Mouse (Mus musculus) lung, postnatal 36 days (tissue): ENCODE measurements around the gene Shisa2.
"Not testable (repeated sequence)": the region's sequence is repeated elsewhere in the genome, so short reads cannot be mapped to it uniquely, and the experiment has no call there.

Experiments used
- DNase-seq: peaks from one replicate; pipeline ENCODE4 v3.0.0; 2022; ENCODE audit warnings: mixed read lengths

Gene Shisa2

GRCm38 (mm10) chr14:59625158-59625805 is at the start of gene Shisa2:
TSS of gene Shisa2 (plus strand) at chr14:59625308.
- peak; percentile 61 for DNase-seq

GRCm38 (mm10) chr14:59576385-59576784 is 48.7 kb upstream of the Shisa2 start:
- no peak for DNase-seq

GRCm38 (mm10) chr14:59590614-59591013 is 34.5 kb upstream of the Shisa2 start:
- DNase-seq: peak; percentile 57

- DNase-seq: peak; percentile 22
Measured at GRCm38 (mm10) chr14:59591901-59592300, 33.2 kb upstream of the Shisa2 start.

GRCm38 (mm10) chr14:59592593-59592992 is 32.5 kb upstream of the Shisa2 start:
- DNase-seq: no peak

- DNase-seq: no peak
Measured at GRCm38 (mm10) chr14:59594988-59595387, 30.1 kb upstream of the Shisa2 start.

GRCm38 (mm10) chr14:59597398-59598259 is 27.5 kb upstream of the Shisa2 start, which contains the start of gene Cdadc1:
TSS of gene Cdadc1 (minus strand) at chr14:59597959.
- peak; percentile 97 for DNase-seq

GRCm38 (mm10) chr14:59598260-59598627 is 26.9 kb upstream of the Shisa2 start:
- no peak for DNase-seq

- peak; percentile 61 for DNase-seq
Measured at GRCm38 (mm10) chr14:59604002-59604645, 21.0 kb upstream of the Shisa2 start.

GRCm38 (mm10) chr14:59605671-59606353 is 19.3 kb upstream of the Shisa2 start:
- DNase-seq: peak; percentile 85

- DNase-seq: no peak
Measured at GRCm38 (mm10) chr14:59607021-59607420, 18.1 kb upstream of the Shisa2 start.

- peak; percentile 75 for DNase-seq
Measured at GRCm38 (mm10) chr14:59612920-59613625, 12.0 kb upstream of the Shisa2 start.

- DNase-seq: not testable (repeated sequence)
Measured at GRCm38 (mm10) chr14:59614149-59614548, 11.0 kb upstream of the Shisa2 start.

- no peak for DNase-seq
Measured at GRCm38 (mm10) chr14:59616802-59617201, 8.3 kb upstream of the Shisa2 start.

- DNase-seq: no peak
Measured at GRCm38 (mm10) chr14:59624326-59624885, 702 bp upstream of the Shisa2 start.

GRCm38 (mm10) chr14:59625806-59626364 is 777 bp downstream of the Shisa2 start:
- DNase-seq: no peak

- peak; percentile 41 for DNase-seq
Measured at GRCm38 (mm10) chr14:59626711-59627110, 1.6 kb downstream of the Shisa2 start.

GRCm38 (mm10) chr14:59627142-59627680 is 2.1 kb downstream of the Shisa2 start:
- DNase-seq: no peak

- DNase-seq: no peak
Measured at GRCm38 (mm10) chr14:59627823-59628222, 2.7 kb downstream of the Shisa2 start.

GRCm38 (mm10) chr14:59629308-59629707 is 4.2 kb downstream of the Shisa2 start:
- no peak for DNase-seq

- DNase-seq: no peak
Measured at GRCm38 (mm10) chr14:59630096-59630495, 5.0 kb downstream of the Shisa2 start.
